Mouse (Mus musculus) hindbrain, embryonic 12.5 days (tissue): ENCODE data around the gene Ccna2. TPM values are rescaled to one million over a fixed set of nuclear protein-coding genes. Genes with fewer than 3 reads are reported as not detected.
"Not testable (repeated sequence)": the region's sequence is repeated elsewhere in the genome, so short reads cannot be mapped to it uniquely, and the experiment has no call there.

Experiments used
- ATAC-seq: fragments of 200-750 bp; cut with Nextera tagmentation; 2 replicates; pipeline ENCODE4 v1.8.0; 2017; ENCODE audit warnings: moderate TSS enrichment; ENCODE audit not compliant: low FRiP score
- H3K27ac ChIP-seq: fragments of 300-500 bp; sonication (generic); 2 replicates; pipeline ENCODE4 v1.5.1; 2016; ENCODE audit warnings: mild to moderate bottlenecking
- H3K27me3 ChIP-seq: fragments of 300-500 bp; sonication (generic); 2 replicates; pipeline ENCODE4 v1.6.1; 2016; ENCODE audit warnings: mild to moderate bottlenecking
- H3K36me3 ChIP-seq: fragments of 300-500 bp; sonication (generic); 2 replicates; pipeline ENCODE4 v1.6.1; 2016; ENCODE audit warnings: mild to moderate bottlenecking
- H3K4me1 ChIP-seq: fragments of 300-500 bp; sonication (generic); 2 replicates; pipeline ENCODE4 v1.6.1; 2016
- H3K4me2 ChIP-seq: fragments of 300-500 bp; sonication (generic); replicated peaks from 2 replicates; pipeline ENCODE4 v1.6.1; 2016; ENCODE audit warnings: mild to moderate bottlenecking
- H3K4me3 ChIP-seq: fragments of 300-500 bp; sonication (generic); 2 replicates; pipeline ENCODE4 v1.5.1; 2016; ENCODE audit warnings: mild to moderate bottlenecking
- H3K9ac ChIP-seq: fragments of 300-500 bp; sonication (generic); 2 replicates; pipeline ENCODE4 v1.6.1; 2016; ENCODE audit warnings: mild to moderate bottlenecking, moderate library complexity
- H3K9me3 ChIP-seq: fragments of 300-500 bp; sonication (generic); replicated peaks from 2 replicates; pipeline ENCODE4 v1.6.1; 2016; ENCODE audit warnings: mild to moderate bottlenecking
- WGBS: fragments of 180-500 bp; shearing (Covaris S2); methylation state at CpG from one replicate; pipeline ENCODE4 v1.1.7; 2016; 5-methylcytosine and 5-hydroxymethylcytosine counted together
- polyA plus RNA-seq: library from polyadenylated mRNA; unstranded; fragments of >200 nt; fragmentation: Nextera tagmentation; extraction: Ambion mirVana; gene quantifications from 2 replicates; pipeline ENCODE4 v1.2.1, GENCODE M21; 2016

Gene Ccna2
- polyA plus RNA-seq = 132 and 138 TPM in 2 replicates

DNA sequence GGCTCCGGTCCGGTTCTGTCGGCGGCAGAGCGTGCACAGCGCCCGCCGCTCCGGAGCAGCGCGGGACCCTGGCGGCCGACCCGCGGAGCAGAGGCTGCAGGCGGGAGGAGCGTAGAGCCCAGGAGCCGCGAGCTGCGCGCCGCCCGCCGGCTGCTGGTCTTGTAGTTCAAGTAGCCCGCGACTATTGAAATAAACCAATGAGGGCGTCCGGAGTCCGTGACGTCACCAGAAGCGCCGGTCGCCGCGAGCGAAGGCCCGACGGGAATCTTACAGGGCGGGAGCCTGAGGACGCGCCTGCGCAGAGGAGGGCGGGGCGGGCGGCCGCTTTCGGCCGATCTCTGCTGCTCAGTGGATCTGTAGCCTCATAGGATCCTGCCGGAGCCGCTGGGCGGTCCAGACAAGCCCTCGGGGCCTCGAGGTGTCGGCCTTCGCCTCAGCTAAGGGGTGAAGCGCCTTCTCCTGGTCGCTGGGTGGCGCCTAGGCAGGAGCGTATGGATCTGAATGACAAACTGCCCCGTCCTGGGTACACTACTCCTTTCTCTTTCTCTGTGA lies at the start of gene Ccna2:
TSS of gene Ccna2 (minus strand) at position 324 of the 552 bp plus-strand sequence.
- Histone ChIP-seq H3K27me3 (no peaks in the 10 kb centered on the region), H3K4me1 (peaks cover 23% of the 10 kb centered on the region), H3K4me2 (peak within 1 kb of the TSS; percentile 98), H3K27ac (peak within 1 kb of the TSS; percentile 82), H3K9ac (peak within 1 kb of the TSS; percentile 71), H3K4me3 (peak within 1 kb of the TSS; percentile 79), H3K9me3 (no peaks in the 10 kb centered on the region), H3K36me3 (peaks cover 29% of the 10 kb centered on the region)
- peak; percentile 100 for ATAC-seq
- under 1% methylated on average over 60 of the region's 60 CpGs for WGBS

GRCm38 (mm10) chr3:36618181-36618580 lies 46.2 kb upstream of the Ccna2 start:
- no peak for ATAC-seq
- H3K27me3 ChIP-seq = no peaks in the 10 kb centered on the region
- no peaks in the 10 kb centered on the region for H3K36me3 ChIP-seq
- no peak overlapping the region for H3K9ac ChIP-seq
- peaks cover 5% of the 10 kb centered on the region for H3K4me1 ChIP-seq
- H3K9me3 ChIP-seq = no peaks in the 10 kb centered on the region
- no peak overlapping the region for H3K27ac ChIP-seq
- WGBS = 83% methylated on average over 7 of the region's 7 CpGs
- no peak overlapping the region for H3K4me3 ChIP-seq
- H3K4me2 ChIP-seq = no peak overlapping the region

GRCm38 (mm10) chr3:36613908-36614255 lies 41.9 kb upstream of the Ccna2 start:
- WGBS = 71% methylated on average over 5 of the region's 5 CpGs
- ATAC-seq = no peak
- Histone ChIP-seq H3K4me2 (peak overlapping the region; percentile 60), H3K4me1 (peaks cover 5% of the 10 kb centered on the region), H3K27me3 (no peaks in the 10 kb centered on the region), H3K4me3 (no peak overlapping the region), H3K27ac (no peak overlapping the region), H3K9me3 (no peaks in the 10 kb centered on the region), H3K36me3 (no peaks in the 10 kb centered on the region), H3K9ac (no peak overlapping the region)

- peak; percentile 100 for ATAC-seq
- Histone ChIP-seq H3K4me3 (peak within 1 kb of the TSS; percentile 72), H3K27me3 (no peaks in the 10 kb centered on the region), H3K9ac (peak within 1 kb of the TSS; percentile 78), H3K27ac (0 out of 2 replicates have a peak within 1 kb of the TSS, but pooled peaks have one; percentile 40), H3K9me3 (no peaks in the 10 kb centered on the region), H3K4me1 (peaks cover 5% of the 10 kb centered on the region), H3K4me2 (peak within 1 kb of the TSS; percentile 60), H3K36me3 (no peaks in the 10 kb centered on the region)
- 6% methylated on average over 22 of the region's 38 CpGs for WGBS
Measured at GRCm38 (mm10) chr3:36613202-36613907, 41.4 kb upstream of the Ccna2 start, which contains the start of gene Bbs7. Gene Bbs7, minus strand, starts transcription at chr3:36613477.

GRCm38 (mm10) chr3:36612687-36613086 lies 40.7 kb upstream of the Ccna2 start:
- Histone ChIP-seq H3K4me1 (peaks cover 5% of the 10 kb centered on the region), H3K27ac (no peak overlapping the region), H3K27me3 (no peaks in the 10 kb centered on the region), H3K36me3 (no peaks in the 10 kb centered on the region), H3K4me2 (peak overlapping the region; percentile 60), H3K9me3 (no peaks in the 10 kb centered on the region), H3K4me3 (peak overlapping the region; percentile 72), H3K9ac (peak overlapping the region; percentile 78)
- peak; percentile 60 for ATAC-seq
- 1% methylated on average over 6 of the region's 6 CpGs for WGBS

DNA sequence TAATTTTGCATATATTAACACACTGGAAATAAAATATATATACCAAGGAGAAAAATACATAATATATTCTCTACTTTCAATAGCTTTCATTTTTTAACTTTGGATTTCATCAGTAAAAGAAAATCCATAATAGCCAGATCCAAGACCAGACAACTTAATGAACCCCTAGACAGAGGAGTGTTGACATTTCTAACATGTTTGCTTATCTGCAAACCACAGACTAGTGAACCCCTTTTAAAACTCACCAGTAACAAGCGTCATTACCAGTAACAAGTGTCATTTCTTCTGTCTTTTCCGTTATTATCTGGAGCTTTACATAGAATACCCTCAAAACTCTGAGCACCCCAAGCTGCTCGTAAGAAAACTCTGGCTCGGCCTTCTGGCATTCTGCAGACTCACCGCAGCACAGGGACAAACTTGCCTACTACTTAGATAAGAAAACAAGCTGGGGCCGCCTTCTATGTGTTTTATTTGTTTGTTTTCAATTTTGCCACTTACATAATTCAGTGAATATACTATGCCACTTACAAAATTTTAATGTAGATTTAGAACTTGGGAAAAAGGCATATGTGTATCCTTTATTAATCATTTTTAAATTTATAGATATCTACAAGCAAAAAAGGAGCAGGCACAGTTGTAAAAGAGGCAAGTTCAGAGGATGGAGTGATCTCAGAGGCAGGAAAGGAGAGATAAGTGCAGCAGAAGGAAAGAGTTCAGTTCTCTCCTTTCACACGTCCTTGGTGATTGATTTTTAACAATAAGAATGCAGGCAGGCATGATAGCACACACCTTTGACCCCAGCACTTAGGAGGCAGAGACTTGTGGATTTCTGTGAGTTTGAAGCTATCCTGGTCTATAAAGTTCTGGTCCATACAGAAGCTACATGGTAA lies 34.2 kb upstream of the Ccna2 start:
- Histone ChIP-seq H3K27me3 (no peaks in the 10 kb centered on the region), H3K36me3 (peaks cover 8% of the 10 kb centered on the region), H3K4me1 (no peaks in the 10 kb centered on the region), H3K4me2 (no peak overlapping the region), H3K4me3 (no peak overlapping the region), H3K9ac (no peak overlapping the region), H3K27ac (no peak overlapping the region), H3K9me3 (no peaks in the 10 kb centered on the region)
- ATAC-seq = no peak
- WGBS = 82% methylated on average over 7 of the region's 7 CpGs

DNA sequence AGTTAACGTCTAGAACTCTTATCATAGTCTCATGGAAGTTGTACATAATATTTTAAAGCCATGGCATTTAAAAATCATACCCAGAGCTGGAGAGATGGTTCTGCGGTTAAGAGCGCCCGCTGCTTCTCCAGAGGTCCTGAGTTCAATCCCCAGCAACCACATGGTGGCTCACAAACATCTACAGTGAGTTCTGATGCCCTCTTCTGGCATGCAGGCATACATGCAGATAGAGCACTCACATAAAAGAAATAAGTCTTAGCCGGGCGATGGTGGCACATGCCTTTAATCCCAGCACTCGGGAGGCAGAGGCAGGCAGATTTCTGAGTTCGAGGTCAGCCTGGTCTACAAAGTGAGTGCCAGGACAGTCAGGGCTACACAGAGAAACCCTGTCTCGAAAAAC lies 27.8 kb upstream of the Ccna2 start:
- WGBS = 89% methylated on average over 9 of the region's 9 CpGs

GRCm38 (mm10) chr3:36598811-36599210 lies 26.9 kb upstream of the Ccna2 start:
- no peak overlapping the region for H3K4me3 ChIP-seq
- no peaks in the 10 kb centered on the region for H3K27me3 ChIP-seq
- no peaks in the 10 kb centered on the region for H3K9me3 ChIP-seq
- ATAC-seq = no peak
- H3K36me3 ChIP-seq = peaks cover 9% of the 10 kb centered on the region
- no peak overlapping the region for H3K9ac ChIP-seq
- no peaks in the 10 kb centered on the region for H3K4me1 ChIP-seq
- H3K4me2 ChIP-seq = no peak overlapping the region
- WGBS = 91% methylated on average over 3 of the region's 3 CpGs
- no peak overlapping the region for H3K27ac ChIP-seq

More for the DNA sequence above, 27.8 kb upstream of the Ccna2 start:
- H3K4me2 ChIP-seq, H3K27ac ChIP-seq, H3K27me3 ChIP-seq, H3K9me3 ChIP-seq, H3K4me1 ChIP-seq, H3K4me3 ChIP-seq, H3K9ac ChIP-seq, H3K36me3 ChIP-seq, ATAC-seq: not testable (repeated sequence)

GRCm38 (mm10) chr3:36571361-36571826 lies 556 bp downstream of the Ccna2 start:
- under 1% methylated on average over 46 of the region's 46 CpGs for WGBS

GRCm38 (mm10) chr3:36569836-36570235 lies 2.1 kb downstream of the Ccna2 start:
- H3K27ac ChIP-seq = no peak overlapping the region
- H3K4me2 ChIP-seq = peak overlapping the region; percentile 98
- H3K27me3 ChIP-seq = no peaks in the 10 kb centered on the region
- peak overlapping the region; percentile 79 for H3K4me3 ChIP-seq
- WGBS = 92% methylated on average over 5 of the region's 5 CpGs
- H3K9ac ChIP-seq = peak overlapping the region; percentile 71
- no peaks in the 10 kb centered on the region for H3K9me3 ChIP-seq
- ATAC-seq = no peak
- H3K36me3 ChIP-seq = peaks cover 46% of the 10 kb centered on the region
- peaks cover 23% of the 10 kb centered on the region for H3K4me1 ChIP-seq

More at GRCm38 (mm10) chr3:36571361-36571826, 556 bp downstream of the Ccna2 start:
- no peak; the same call in 1 of the 2 replicates for ATAC-seq
- H3K9ac ChIP-seq = peak overlapping the region; percentile 71
- H3K27ac ChIP-seq = no peak overlapping the region
- peaks cover 23% of the 10 kb centered on the region for H3K4me1 ChIP-seq
- no peaks in the 10 kb centered on the region for H3K27me3 ChIP-seq
- peak overlapping the region; percentile 79 for H3K4me3 ChIP-seq
- no peaks in the 10 kb centered on the region for H3K9me3 ChIP-seq
- H3K4me2 ChIP-seq = peak overlapping the region; percentile 98
- H3K36me3 ChIP-seq = peaks cover 34% of the 10 kb centered on the region

DNA sequence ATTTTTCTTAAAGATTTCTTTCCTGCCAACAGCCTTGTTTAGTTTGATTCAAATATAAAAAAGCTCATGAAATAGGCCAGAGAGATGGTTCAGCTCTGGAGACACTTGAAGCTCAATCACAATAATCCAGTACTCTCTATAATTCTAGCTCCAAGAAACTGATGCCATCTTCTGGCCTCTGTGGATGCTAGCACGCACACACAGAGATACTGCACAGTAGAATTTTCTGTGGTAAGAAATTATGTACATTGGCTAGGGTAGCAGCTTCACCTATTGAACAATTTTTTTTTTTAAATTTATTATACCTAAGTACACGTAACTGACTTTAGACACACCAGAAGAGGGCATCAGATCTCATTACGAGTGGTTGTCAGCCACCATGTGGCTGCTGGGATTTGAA lies 8.3 kb downstream of the Ccna2 start:
- H3K4me1 ChIP-seq = no peaks in the 10 kb centered on the region
- H3K9me3 ChIP-seq = no peaks in the 10 kb centered on the region
- H3K9ac ChIP-seq = no peak overlapping the region
- H3K27me3 ChIP-seq = no peaks in the 10 kb centered on the region
- no peak overlapping the region for H3K27ac ChIP-seq
- no peak for ATAC-seq
- no peak overlapping the region for H3K4me2 ChIP-seq
- peaks cover 86% of the 10 kb centered on the region for H3K36me3 ChIP-seq
- WGBS = 91% methylated on average over 3 of the region's 3 CpGs
- no peak overlapping the region for H3K4me3 ChIP-seq

DNA sequence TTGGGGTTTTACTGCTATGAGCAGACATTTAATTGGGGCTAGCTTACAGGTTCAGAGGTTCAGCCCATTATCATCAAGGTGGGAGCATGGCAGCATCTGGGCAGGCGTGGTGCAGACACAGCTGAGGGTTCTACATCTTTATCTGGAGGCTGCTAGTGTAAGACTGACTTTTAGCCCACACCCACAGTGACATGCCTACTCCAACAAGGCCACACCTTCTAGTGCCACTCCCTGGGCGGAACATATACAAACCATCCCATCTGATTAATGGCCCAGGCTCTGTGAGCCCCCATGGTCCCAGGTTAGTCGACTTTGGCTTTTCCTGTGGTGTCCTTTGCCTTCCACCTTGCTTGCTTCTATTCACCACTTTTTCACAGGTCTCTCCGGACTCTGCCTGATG lies 12.3 kb downstream of the Ccna2 start:
- WGBS = 83% methylated on average over 4 of the region's 4 CpGs
- Histone ChIP-seq H3K9ac (no peak overlapping the region), H3K4me1 (no peaks in the 10 kb centered on the region), H3K27me3 (no peaks in the 10 kb centered on the region), H3K27ac (no peak overlapping the region), H3K36me3 (peaks cover 88% of the 10 kb centered on the region), H3K9me3 (no peaks in the 10 kb centered on the region), H3K4me3 (no peak overlapping the region), H3K4me2 (no peak overlapping the region)
- ATAC-seq = no peak
